Mouse (Mus musculus) spleen, adult 2 months (tissue): ENCODE data around the gene Zfhx2.

Source experiments
- CTCF ChIP-seq: fragments of 200-500 bp; IDR thresholded peaks from 2 replicates; pipeline ENCODE4 v1.5.1; 2011; ENCODE audit warnings: mild to moderate bottlenecking, inconsistent platforms; ENCODE audit not compliant: insufficient read depth, insufficient read length, insufficient replicate concordance; ENCODE audit errors: extremely low read depth
- POLR2A ChIP-seq: fragments of 200-500 bp; IDR thresholded peaks from 2 replicates; pipeline ENCODE4 v1.6.1; 2011; ENCODE audit warnings: low read depth, low read length, inconsistent platforms

DNA sequence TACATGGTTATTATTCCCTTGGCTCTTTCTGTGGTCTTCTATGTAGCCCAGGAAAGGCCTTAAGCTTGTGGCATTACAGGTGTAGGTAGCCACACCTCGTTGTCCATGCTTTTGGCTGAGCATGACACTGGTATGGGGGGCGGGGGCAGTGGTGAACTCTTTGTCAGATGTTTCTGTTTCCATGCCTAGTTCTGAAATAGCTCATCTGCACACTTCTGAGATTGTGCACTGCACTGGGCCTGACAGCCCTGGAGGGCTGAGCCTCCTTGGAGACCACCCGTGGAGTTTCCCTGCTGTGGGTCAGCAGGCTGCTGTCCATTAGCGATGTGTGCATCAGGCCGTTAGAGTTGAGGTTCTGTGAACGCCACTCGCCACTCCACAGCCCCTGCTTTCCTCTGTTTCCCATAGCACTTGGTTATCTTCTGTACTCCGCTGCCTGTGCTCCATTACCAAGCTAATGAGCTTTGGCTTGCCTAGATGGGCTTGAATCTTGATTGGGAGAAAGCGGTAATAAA is 4.5 kb upstream of the Zfhx2 start:
- TF ChIP-seq CTCF (no peak), POLR2A (no peak)
